Mouse (Mus musculus) hindbrain, embryonic 16.5 days (tissue): ENCODE measurements at regions not wholly inside any gene's neighbourhood (a gene's known extent, or its start where the extent isn't known, plus 50 kb on each side); places are given as distances from the start of the nearest gene placed in this dataset.

Experiments used
- ATAC-seq: fragments of 200-750 bp; cut with Nextera tagmentation; 2 replicates; pipeline ENCODE4 v1.8.0; 2017; ENCODE audit warnings: moderate TSS enrichment, moderate library complexity
- H3K27ac ChIP-seq: fragments of 300-500 bp; sonication (generic); 2 replicates; pipeline ENCODE4 v1.5.1; 2014; ENCODE audit warnings: low read depth, mild to moderate bottlenecking, control low read depth, low read length, moderate library complexity
- H3K27me3 ChIP-seq: fragments of 300-500 bp; sonication (generic); replicated peaks from 2 replicates; pipeline ENCODE4 v1.6.1; 2014; ENCODE audit warnings: low read length; ENCODE audit not compliant: control insufficient read depth, insufficient read depth
- H3K36me3 ChIP-seq: fragments of 300-500 bp; sonication (generic); 2 replicates; pipeline ENCODE4 v1.6.1; 2014; ENCODE audit warnings: mild to moderate bottlenecking, low read length, moderate library complexity, mixed read lengths; ENCODE audit not compliant: control insufficient read depth, insufficient read depth
- H3K4me1 ChIP-seq: fragments of 300-500 bp; sonication (generic); 2 replicates; pipeline ENCODE4 v1.6.1; 2014; ENCODE audit warnings: low read depth, low read length; ENCODE audit not compliant: control insufficient read depth, insufficient read depth
- H3K4me2 ChIP-seq: fragments of 300-500 bp; sonication (generic); 2 replicates; pipeline ENCODE4 v1.6.1; 2014; ENCODE audit warnings: mild to moderate bottlenecking, low read length, control low read depth, moderate library complexity
- H3K4me3 ChIP-seq: fragments of 300-500 bp; sonication (generic); 2 replicates; pipeline ENCODE4 v1.5.1; 2014; ENCODE audit warnings: mild to moderate bottlenecking, low read length, control low read depth, moderate library complexity
- H3K9ac ChIP-seq: fragments of 300-500 bp; sonication (generic); 2 replicates; pipeline ENCODE4 v1.6.1; 2014; ENCODE audit warnings: low read depth, mild to moderate bottlenecking, control low read depth, low read length, moderate library complexity
- H3K9me3 ChIP-seq: fragments of 300-500 bp; sonication (generic); 2 replicates; pipeline ENCODE4 v1.6.1; 2014; ENCODE audit warnings: mild to moderate bottlenecking, low read length, moderate library complexity; ENCODE audit not compliant: control insufficient read depth
- WGBS: fragments of 180-500 bp; shearing (Covaris S2); extraction: QIAGEN DNeasy Blood & Tissue Kit; methylation state at CpG from one replicate; pipeline ENCODE4 v1.1.7; 2014; 5-methylcytosine and 5-hydroxymethylcytosine counted together

DNA sequence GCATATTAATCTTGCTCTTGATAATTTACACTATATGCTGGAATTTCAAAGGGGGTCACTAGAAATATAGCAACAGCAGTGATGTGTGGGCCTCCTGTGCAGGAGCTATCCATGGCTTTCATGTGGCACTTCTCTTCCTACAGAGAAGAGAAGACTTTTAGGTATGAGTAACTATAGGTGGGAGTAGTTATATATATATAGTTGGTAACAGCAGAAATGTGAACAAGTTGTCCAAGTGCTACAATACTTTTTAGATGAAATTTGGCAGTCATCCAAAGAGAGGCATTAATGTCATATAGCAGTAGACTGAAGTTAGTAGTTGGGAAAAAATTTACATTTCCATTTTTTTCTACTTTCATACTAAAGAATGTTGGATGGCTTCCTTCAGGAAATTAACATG lies 593.4 kb upstream of the Slc39a10 start:
- Histone ChIP-seq H3K4me2 (no peak overlapping the region), H3K4me3 (no peak overlapping the region), H3K9ac (no peak overlapping the region), H3K9me3 (no peaks in the 10 kb centered on the region), H3K27ac (no peak overlapping the region), H3K36me3 (no peaks in the 10 kb centered on the region), H3K27me3 (no peaks in the 10 kb centered on the region), H3K4me1 (no peaks in the 10 kb centered on the region)
- ATAC-seq: no peak

DNA sequence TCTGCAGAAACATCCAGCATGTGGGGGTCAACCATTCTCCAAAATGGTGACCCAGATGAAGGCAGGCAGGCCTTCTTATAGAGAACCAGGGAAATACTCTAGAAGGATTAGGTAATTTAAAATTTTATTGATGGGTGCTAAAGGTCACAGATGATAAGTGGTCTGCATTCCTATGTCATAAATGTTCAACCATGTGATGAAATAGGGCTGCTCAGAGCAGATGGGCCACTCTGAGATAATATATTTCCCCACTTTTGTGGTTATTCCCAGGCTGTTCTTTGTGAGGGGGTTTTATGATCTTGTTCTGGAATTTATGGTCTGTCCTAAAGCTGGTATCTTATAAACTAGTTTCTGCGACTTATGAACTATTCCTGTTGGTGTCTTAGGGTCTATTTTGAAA lies 586.4 kb upstream of the Slc39a10 start:
- WGBS: 89% methylated on average over 1 of the region's 1 CpGs
- no peak for ATAC-seq
- Histone ChIP-seq H3K9me3 (no peaks in the 10 kb centered on the region), H3K9ac (no peak overlapping the region), H3K27me3 (no peaks in the 10 kb centered on the region), H3K27ac (no peak overlapping the region), H3K4me1 (no peaks in the 10 kb centered on the region), H3K4me3 (no peak overlapping the region), H3K36me3 (no peaks in the 10 kb centered on the region), H3K4me2 (no peak overlapping the region)

DNA sequence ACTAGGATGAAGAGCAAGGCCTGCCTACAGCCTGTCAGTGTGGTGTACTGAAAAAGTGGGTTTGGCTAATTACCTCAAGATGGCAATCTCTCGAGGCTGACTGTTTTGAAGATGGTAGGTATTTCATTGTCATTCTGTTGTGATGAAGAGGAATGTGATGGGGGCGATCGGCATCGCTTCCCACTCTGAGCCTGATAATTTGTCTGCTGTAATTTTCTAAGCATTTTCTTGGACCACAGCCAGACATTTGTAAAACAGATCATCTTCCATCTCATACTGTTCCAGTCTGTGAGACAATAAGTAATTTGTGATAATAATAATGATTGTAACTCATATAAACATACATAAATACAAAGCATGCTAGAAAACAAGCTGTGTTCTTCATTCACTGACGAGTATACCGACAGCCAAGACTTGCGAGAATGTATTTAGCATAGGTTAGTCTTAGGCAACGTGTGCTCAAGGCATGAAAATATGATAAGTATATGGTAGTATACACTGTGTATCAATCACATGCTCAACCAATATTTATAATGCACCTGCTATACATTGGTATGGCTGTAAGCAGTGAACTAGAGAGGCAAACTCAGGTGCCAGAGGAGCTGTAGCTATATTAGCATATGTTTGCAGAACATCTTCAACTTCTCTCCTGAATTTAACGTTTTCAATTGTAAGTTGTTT lies 574.1 kb upstream of the Slc39a10 start:
- no peaks in the 10 kb centered on the region for H3K4me1 ChIP-seq
- no peak overlapping the region for H3K27ac ChIP-seq
- no peak overlapping the region for H3K9ac ChIP-seq
- no peak overlapping the region for H3K4me2 ChIP-seq
- ATAC-seq: no peak
- no peaks in the 10 kb centered on the region for H3K36me3 ChIP-seq
- no peak overlapping the region for H3K4me3 ChIP-seq
- H3K9me3 ChIP-seq: no peaks in the 10 kb centered on the region
- H3K27me3 ChIP-seq: no peaks in the 10 kb centered on the region
- WGBS: 65% methylated on average over 9 of the region's 9 CpGs

GRCm38 (mm10) chr1:47448737-47449489 lies 556.3 kb upstream of the Slc39a10 start:
- ATAC-seq: no peak
- H3K27ac ChIP-seq: no peak overlapping the region
- H3K9ac ChIP-seq: no peak overlapping the region
- no peaks in the 10 kb centered on the region for H3K27me3 ChIP-seq
- H3K36me3 ChIP-seq: no peaks in the 10 kb centered on the region
- no peak overlapping the region for H3K4me3 ChIP-seq
- 51% methylated on average over 6 of the region's 6 CpGs for WGBS
- no peak overlapping the region for H3K4me2 ChIP-seq
- H3K9me3 ChIP-seq: no peaks in the 10 kb centered on the region
- no peaks in the 10 kb centered on the region for H3K4me1 ChIP-seq

DNA sequence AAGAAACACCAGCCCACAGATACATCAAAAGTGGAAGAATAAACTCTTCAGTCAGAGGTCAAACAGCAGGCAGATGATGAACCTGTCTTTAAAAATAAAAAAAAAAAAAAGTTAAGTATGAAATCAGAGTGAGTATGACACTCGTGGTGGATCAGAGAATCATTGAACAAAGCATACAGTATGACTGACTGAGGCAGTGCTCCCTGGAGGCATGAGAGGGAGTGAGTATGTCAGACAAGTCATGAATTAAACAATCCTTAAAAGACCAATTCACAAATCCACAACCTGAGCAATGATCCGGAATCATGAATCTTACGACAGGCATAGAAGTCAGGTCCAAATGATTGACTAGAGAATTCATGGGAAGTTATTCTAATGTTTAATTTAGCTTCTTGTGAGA lies 555.4 kb upstream of the Slc39a10 start:
- Histone ChIP-seq H3K4me1 (no peaks in the 10 kb centered on the region), H3K4me2 (no peak overlapping the region), H3K4me3 (no peak overlapping the region), H3K36me3 (no peaks in the 10 kb centered on the region), H3K27ac (no peak overlapping the region), H3K9me3 (no peaks in the 10 kb centered on the region), H3K9ac (no peak overlapping the region), H3K27me3 (no peaks in the 10 kb centered on the region)
- WGBS: 46% methylated on average over 3 of the region's 3 CpGs
- no peak for ATAC-seq

- Histone ChIP-seq H3K4me1 (no peaks in the 10 kb centered on the region), H3K9me3 (no peaks in the 10 kb centered on the region), H3K9ac (no peak overlapping the region), H3K27me3 (no peaks in the 10 kb centered on the region), H3K27ac (no peak overlapping the region), H3K36me3 (no peaks in the 10 kb centered on the region), H3K4me3 (no peak overlapping the region), H3K4me2 (no peak overlapping the region)
- WGBS: 52% methylated on average over 6 of the region's 6 CpGs
- no peak for ATAC-seq
These were observed 553.4 kb upstream of the Slc39a10 start for GRCm38 (mm10) chr1:47446021-47446420.

GRCm38 (mm10) chr1:47432829-47433228 lies 540.2 kb upstream of the Slc39a10 start:
- H3K9me3 ChIP-seq: no peaks in the 10 kb centered on the region
- no peaks in the 10 kb centered on the region for H3K4me1 ChIP-seq
- H3K4me2 ChIP-seq: no peak overlapping the region
- no peak overlapping the region for H3K9ac ChIP-seq
- no peak for ATAC-seq
- WGBS: 77% methylated on average over 1 of the region's 1 CpGs
- no peaks in the 10 kb centered on the region for H3K36me3 ChIP-seq
- no peak overlapping the region for H3K27ac ChIP-seq
- no peak overlapping the region for H3K4me3 ChIP-seq
- no peaks in the 10 kb centered on the region for H3K27me3 ChIP-seq

- H3K36me3 ChIP-seq: no peaks in the 10 kb centered on the region
- no peak overlapping the region for H3K27ac ChIP-seq
- no peak overlapping the region for H3K4me3 ChIP-seq
- no peak overlapping the region for H3K4me2 ChIP-seq
- WGBS: 68% methylated on average over 1 of the region's 1 CpGs
- no peaks in the 10 kb centered on the region for H3K27me3 ChIP-seq
- H3K4me1 ChIP-seq: no peaks in the 10 kb centered on the region
- H3K9ac ChIP-seq: no peak overlapping the region
- ATAC-seq: no peak
- H3K9me3 ChIP-seq: no peaks in the 10 kb centered on the region
These were observed 512.5 kb upstream of the Slc39a10 start for GRCm38 (mm10) chr1:47405164-47405563.

- Histone ChIP-seq H3K9ac (no peak overlapping the region), H3K27me3 (no peaks in the 10 kb centered on the region), H3K4me3 (no peak overlapping the region), H3K4me2 (no peak overlapping the region), H3K27ac (no peak overlapping the region), H3K4me1 (no peaks in the 10 kb centered on the region), H3K36me3 (no peaks in the 10 kb centered on the region), H3K9me3 (no peaks in the 10 kb centered on the region)
- no peak for ATAC-seq
These were observed 493.9 kb upstream of the Slc39a10 start for GRCm38 (mm10) chr1:47386579-47386978.
